ENCODE assay signal across 8 mouse cellular contexts in genomic region chr8:71464513-71465500, GRCm38 (mm10). TPM values are rescaled to one million over a fixed set of nuclear protein-coding genes. Genes with fewer than 3 reads are reported as not detected.
DNase-seq lines count a peak whose midpoint lies in the region; ATAC-seq and TF ChIP-seq lines count a peak whose summit lies in the region.

Gene Mrpl34 (plus strand): TSS chr8:71464959.

- H3K9ac ChIP-seq in embryonic facial prominence, embryonic 14.5 days (ENCODE audit: low read depth, low read length) = peak within 1 kb of the TSS; percentile 82
- peak within 1 kb of the TSS; percentile 79 for H3K9ac ChIP-seq in heart, adult 2 months (ENCODE audit: low read depth, low read length)
- peak within 1 kb of the TSS; percentile 88 for H3K9ac ChIP-seq in limb, embryonic 13.5 days
- peak within 1 kb of the TSS; percentile 93 for H3K9ac ChIP-seq in midbrain, embryonic 16.5 days (ENCODE audit: low read depth, low read length)

- H3K36me3 ChIP-seq in embryonic facial prominence, embryonic 14.5 days (ENCODE audit: control insufficient read depth, insufficient read depth, low read length) = peaks cover 22% of the 10 kb centered on the region
- H3K36me3 ChIP-seq in heart, adult 2 months (ENCODE audit: control insufficient read depth, insufficient read depth, low read length) = no peaks in the 10 kb centered on the region
- peaks cover 18% of the 10 kb centered on the region for H3K36me3 ChIP-seq in limb, embryonic 13.5 days
- peaks cover 7% of the 10 kb centered on the region for H3K36me3 ChIP-seq in midbrain, embryonic 16.5 days (ENCODE audit: control insufficient read depth, insufficient read depth, low read length)

- H3K4me2 ChIP-seq in embryonic facial prominence, embryonic 14.5 days (ENCODE audit: low read depth, low read length) = peak within 1 kb of the TSS; percentile 93
- H3K4me2 ChIP-seq in limb, embryonic 13.5 days (replicated peaks) = peak within 1 kb of the TSS; percentile 92
- peak within 1 kb of the TSS; percentile 95 for H3K4me2 ChIP-seq in midbrain, embryonic 16.5 days (ENCODE audit: low read length)

- intact Hi-C loops in heart, adult 2 months (cut with DNase I) = loop anchor here (5.0 kb wide), 2 partner anchors 83 to 127 kb away; partner anchors contain the start of genes Nr2f6 and Pgls

- peak; percentile 100 for DNase-seq in 3T3-L1 (ENCODE audit: low read depth, low spot score)
- peak; percentile 89 to 96 for DNase-seq in adrenal gland, postnatal 4 days (ENCODE audit: low spot score in 2 of 2)
- peak; percentile 99 for DNase-seq in embryonic facial prominence, embryonic 14.5 days (ENCODE audit: low spot score)
- DNase-seq in heart, adult 2 months = peak; percentile 96 to 99
- peak; percentile 99 for DNase-seq in kidney, adult 8-10 months
- peak; percentile 97 for DNase-seq in spleen, postnatal 10 days (ENCODE audit: low spot score in 2 of 2)

- under 1% methylated on average over 52 of the region's 59 CpGs for WGBS in embryonic facial prominence, embryonic 14.5 days
- under 1% methylated on average over 59 of the region's 59 CpGs for WGBS in heart, adult 2 months
- whole genome bisulfite sequencing in limb, embryonic 13.5 days = under 1% methylated on average over 59 of the region's 59 CpGs
- WGBS in midbrain, embryonic 16.5 days = under 1% methylated on average over 59 of the region's 59 CpGs

- H3K9me3 ChIP-seq in embryonic facial prominence, embryonic 14.5 days (ENCODE audit: control insufficient read depth, low read length) = no peaks in the 10 kb centered on the region
- H3K9me3 ChIP-seq in limb, embryonic 13.5 days = no peaks in the 10 kb centered on the region
- H3K9me3 ChIP-seq in midbrain, embryonic 16.5 days (replicated peaks; ENCODE audit: control insufficient read depth, low read length, poor library complexity, severe bottlenecking) = no peaks in the 10 kb centered on the region

- peak within 1 kb of the TSS; percentile 91 for H3K4me3 ChIP-seq in embryonic facial prominence, embryonic 14.5 days (ENCODE audit: low read depth, low read length)
- peak within 1 kb of the TSS; percentile 73 for H3K4me3 ChIP-seq in heart, adult 2 months
- H3K4me3 ChIP-seq in limb, embryonic 13.5 days = peak within 1 kb of the TSS; percentile 87
- peak within 1 kb of the TSS; percentile 89 for H3K4me3 ChIP-seq in midbrain, embryonic 16.5 days (ENCODE audit: low read depth, low read length)

- peak; percentile 88; the same call in 1 of the 2 replicates for TF ChIP-seq EP300 in heart, adult 2 months (IDR thresholded peaks at IDR 0.05; ENCODE audit: insufficient read depth, low read depth, low read length)

- TF ChIP-seq CTCF in heart, adult 2 months (IDR thresholded peaks at IDR 0.05) = peak; percentile 98

- H3K4me1 ChIP-seq in embryonic facial prominence, embryonic 14.5 days (ENCODE audit: control insufficient read depth, insufficient read depth, low read length) = peaks cover 23% of the 10 kb centered on the region
- H3K4me1 ChIP-seq in heart, adult 2 months (ENCODE audit: control insufficient read depth, insufficient read depth, low read length) = peaks cover 11% of the 10 kb centered on the region
- peaks cover 34% of the 10 kb centered on the region for H3K4me1 ChIP-seq in limb, embryonic 13.5 days
- H3K4me1 ChIP-seq in midbrain, embryonic 16.5 days (ENCODE audit: control insufficient read depth, insufficient read depth, low read length) = peaks cover 39% of the 10 kb centered on the region

- ATAC-seq in embryonic facial prominence, embryonic 14.5 days (ENCODE audit: low read depth) = peak; percentile 76
- ATAC-seq in limb, embryonic 13.5 days (ENCODE audit: low FRiP score, low read depth) = peak; percentile 75
- peak; percentile 71 for ATAC-seq in midbrain, embryonic 16.5 days

- H3K27ac ChIP-seq in embryonic facial prominence, embryonic 14.5 days (replicated peaks; ENCODE audit: low read depth, low read length) = peak within 1 kb of the TSS; percentile 90
- peak within 1 kb of the TSS; percentile 87 for H3K27ac ChIP-seq in heart, adult 2 months
- peak within 1 kb of the TSS; percentile 80 for H3K27ac ChIP-seq in limb, embryonic 13.5 days
- peak within 1 kb of the TSS; percentile 86 for H3K27ac ChIP-seq in midbrain, embryonic 16.5 days (ENCODE audit: low read length)

- peak; percentile 95 for TF ChIP-seq POLR2A in heart, adult 2 months (IDR thresholded peaks at IDR 0.05; ENCODE audit: insufficient read depth, low read depth, low read length)

- no peaks in the 10 kb centered on the region for H3K27me3 ChIP-seq in embryonic facial prominence, embryonic 14.5 days (replicated peaks; ENCODE audit: control insufficient read depth, insufficient read depth, low read length)
- no peaks in the 10 kb centered on the region for H3K27me3 ChIP-seq in heart, adult 2 months (ENCODE audit: control insufficient read depth, insufficient read depth, low read length)
- no peaks in the 10 kb centered on the region for H3K27me3 ChIP-seq in limb, embryonic 13.5 days
- H3K27me3 ChIP-seq in midbrain, embryonic 16.5 days (ENCODE audit: control insufficient read depth, insufficient read depth, low read depth, low read length) = no peaks in the 10 kb centered on the region

- peaks cover 3% of the 10 kb centered on the region; the same call in 1 of the 2 replicates for H3K79me2 ChIP-seq in heart, adult 2 months (replicated peaks; ENCODE audit: control insufficient read depth, insufficient read depth, low read length)

RNA-seq across cellular contexts. Expression of gene Mrpl34, which starts in this region (rescaled TPM):
- 10 to 100 TPM; 87.7 to 89.8 TPM for total RNA-seq in adrenal gland, postnatal 4 days (2021)
- polyA plus RNA-seq in embryonic facial prominence, embryonic 14.5 days (2014; fragmentation: Nextera tagmentation; extraction: Ambion mirVana) = 115 and 123 TPM in 2 replicates
- total RNA-seq in heart, adult 2 months (2021) = 100 to 1,000 TPM; 120 to 128 TPM
- polyA plus RNA-seq in heart, adult 2 months (2012; rRNA removed) = 81.7 and 153 TPM in 2 replicates
- 151 and 152 TPM in 2 replicates for polyA plus RNA-seq in limb, embryonic 13.5 days (2015; fragmentation: Nextera tagmentation; extraction: Ambion mirVana)
- polyA plus RNA-seq in midbrain, embryonic 16.5 days (2015; fragmentation: Nextera tagmentation; extraction: Ambion mirVana) = 182 and 191 TPM in 2 replicates

Comparison
In these comparisons a context has a peak if more than half of its experiments do, and no peak if none do; other contexts are left out.
1. Peak in every context shown above with its lines: DNase-seq, ATAC-seq, H3K4me3 ChIP-seq and H3K27ac ChIP-seq.